Mouse (Mus musculus) CH12.LX (cell line): ENCODE results near the gene Nsg1.

Experiments
- CTCF ChIP-seq, 2 experiments: IDR thresholded peaks in 1 of 2; conservative IDR thresholded peaks in 1 of 2; 2 replicates each; pipeline ENCODE4 v1.5.1; 2011 to 2012; ENCODE audit warnings: low read depth in 2 of 2, low read length in 2 of 2, improper control_type of control experiment in 1 of 2, inconsistent platforms in 1 of 2, mild to moderate bottlenecking in 1 of 2, moderate library complexity in 1 of 2
- E2F4 ChIP-seq: IDR thresholded peaks from 2 replicates; pipeline ENCODE4 v1.6.1; 2011; ENCODE audit warnings: low read depth, low read length, improper control_type of control experiment; ENCODE audit not compliant: insufficient replicate concordance
- JUN ChIP-seq: IDR thresholded peaks from 2 replicates; pipeline ENCODE4 v1.6.1; 2011; ENCODE audit warnings: low read depth, mild to moderate bottlenecking, low read length, improper control_type of control experiment, moderate library complexity; ENCODE audit not compliant: insufficient read depth
- MAFK ChIP-seq: IDR thresholded peaks from 2 replicates; pipeline ENCODE4 v1.6.1; 2011; ENCODE audit warnings: low read length, improper control_type of control experiment; ENCODE audit not compliant: insufficient replicate concordance
- MYC ChIP-seq: IDR thresholded peaks from 2 replicates; pipeline ENCODE4 v1.6.1; 2011; ENCODE audit warnings: low read depth, mild to moderate bottlenecking, improper control_type of control experiment, low read length
- POLR2A ChIP-seq: IDR thresholded peaks from 2 replicates; pipeline ENCODE4 v1.6.1; 2011; ENCODE audit warnings: low read depth, mild to moderate bottlenecking, improper control_type of control experiment, low read length

- TF ChIP-seq POLR2A (no peak), CTCF (conservative IDR thresholded peaks at IDR 0.05 in 1 of 2, IDR thresholded peaks at IDR 0.05 in 1 of 2; ENCODE audit: low read depth in 2 of 2, low read length in 2 of 2) (no peak), JUN (no peak), MAFK (no peak), E2F4 (no peak), MYC (no peak)
Measured at GRCm38 (mm10) chr5:38152201-38153108, 7.3 kb downstream of the Nsg1 start.
